In the genomic region with DNA sequence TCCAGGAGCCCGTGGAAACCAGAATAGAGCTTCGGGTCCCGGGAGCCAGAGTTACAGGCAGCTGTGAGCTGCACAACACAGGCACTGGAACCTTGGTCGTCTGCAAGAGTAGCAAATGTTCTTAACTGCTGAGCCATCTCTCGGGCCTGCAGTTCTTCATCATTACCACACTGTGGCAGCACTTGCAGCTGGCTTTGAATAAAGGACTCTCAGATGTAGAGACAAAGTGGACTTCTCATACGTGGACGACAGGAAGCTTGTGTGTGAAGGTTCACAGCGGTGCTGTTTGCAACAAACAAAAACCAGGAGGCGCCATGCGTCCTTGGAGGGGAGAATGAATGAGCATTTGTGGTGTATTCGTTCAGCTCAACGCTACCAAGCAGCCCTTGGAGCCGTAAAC, we compare ENCODE assay signal across 9 mouse cellular contexts. TPM values are rescaled to one million over a fixed set of nuclear protein-coding genes. Genes with fewer than 3 reads are reported as not detected.
DNase-seq lines count a peak whose midpoint lies in the region; ATAC-seq and TF ChIP-seq lines count a peak whose summit lies in the region.
"Had no signal": no experiment of that assay in that cellular context is flagged by ENCODE, and none has a peak within 500 bp of the region (broad histone marks: within the 10 kb centered on the region; RNA-seq: fewer than 3 reads in every experiment).

No protein-coding gene starts in this region.

- DNase-seq in heart, adult 2 months: peak; percentile 36 to 45
- peak; percentile 67 for DNase-seq in CD4-positive helper T cell, adult 2 months (ENCODE audit: low read depth, low spot score)
- DNase-seq in adrenal gland, postnatal 25 days: peak; percentile 24
- DNase-seq in layer of hippocampus, adult 8-10 months (ENCODE audit: low spot score in 2 of 2): peak; percentile 48 to 63
- DNase-seq in splenic B cell, adult 2 months (ENCODE audit: low read depth, low spot score): peak; percentile 79

- H3K4me2 ChIP-seq in heart, embryonic 12.5 days: no peak overlapping the region
- H3K4me2 ChIP-seq: embryonic facial prominence, embryonic 13.5 days had no signal

- no peaks in the 10 kb centered on the region for H3K36me3 ChIP-seq in heart, adult 2 months (ENCODE audit: control insufficient read depth, insufficient read depth, low read length)
- H3K36me3 ChIP-seq in heart, embryonic 12.5 days: no peaks in the 10 kb centered on the region
- H3K36me3 ChIP-seq in megakaryocyte, embryonic 14.5 days (replicated peaks; ENCODE audit: low read length): no peaks in the 10 kb centered on the region
- H3K36me3 ChIP-seq in splenic B cell, adult 2 months (ENCODE audit: control insufficient read depth, insufficient read depth, low read length, poor library complexity, severe bottlenecking): no peaks in the 10 kb centered on the region
- H3K36me3 ChIP-seq: embryonic facial prominence, embryonic 13.5 days had no signal

- H3K9me3 ChIP-seq in heart, embryonic 12.5 days (replicated peaks): no peaks in the 10 kb centered on the region
- peaks cover 9% of the 10 kb centered on the region for H3K9me3 ChIP-seq in megakaryocyte, embryonic 14.5 days
- H3K9me3 ChIP-seq: embryonic facial prominence, embryonic 13.5 days had no signal

- H3K4me1 ChIP-seq in heart, adult 2 months (ENCODE audit: control insufficient read depth, insufficient read depth, low read length): no peaks in the 10 kb centered on the region
- no peaks in the 10 kb centered on the region for H3K4me1 ChIP-seq in heart, embryonic 12.5 days (replicated peaks)
- H3K4me1 ChIP-seq in embryonic fibroblast, embryonic 13.5 days (ENCODE audit: control insufficient read depth, insufficient read depth, low read length): no peaks in the 10 kb centered on the region
- H3K4me1 ChIP-seq in megakaryocyte, embryonic 14.5 days: peaks cover 58% of the 10 kb centered on the region
- H3K4me1 ChIP-seq: embryonic facial prominence, embryonic 13.5 days had no signal

- intact Hi-C loops in heart, adult 2 months (cut with DNase I): loop anchor here (5.0 kb wide), 1 partner anchor 191 kb away; no protein-coding TSS in a partner anchor

- no peak overlapping the region for H3K9ac ChIP-seq in heart, adult 2 months (ENCODE audit: low read depth, low read length)
- H3K9ac ChIP-seq in heart, embryonic 12.5 days: no peak overlapping the region
- H3K9ac ChIP-seq: embryonic facial prominence, embryonic 13.5 days had no signal

- 29% methylated on average over 13 of the region's 13 CpGs for WGBS in heart, adult 2 months
- 39% methylated on average over 13 of the region's 13 CpGs for WGBS in heart, embryonic 12.5 days

- no peak overlapping the region for H3K27ac ChIP-seq in heart, adult 2 months
- no peak overlapping the region for H3K27ac ChIP-seq in heart, embryonic 12.5 days (ENCODE audit: poor library complexity, severe bottlenecking)
- H3K27ac ChIP-seq in embryonic fibroblast, embryonic 13.5 days (ENCODE audit: insufficient read depth, low read length): no peak overlapping the region
- H3K27ac ChIP-seq: embryonic facial prominence, embryonic 13.5 days had no signal

- no peak for ATAC-seq in heart, embryonic 12.5 days (ENCODE audit: insufficient number of reproducible peaks, low FRiP score)

- no peak for TF ChIP-seq POLR2A in heart, adult 2 months (IDR thresholded peaks at IDR 0.05; ENCODE audit: insufficient read depth, low read depth, low read length)
- no peak for TF ChIP-seq POLR2A in embryonic fibroblast, embryonic 13.5 days (IDR thresholded peaks at IDR 0.05; ENCODE audit: low read depth, low read length)

- peak; percentile 48; the same call in 1 of the 2 replicates for TF ChIP-seq EP300 in heart, adult 2 months (IDR thresholded peaks at IDR 0.05; ENCODE audit: insufficient read depth, low read depth, low read length)

- TF ChIP-seq CTCF in heart, adult 2 months (IDR thresholded peaks at IDR 0.05): peak; percentile 92
- TF ChIP-seq CTCF in embryonic fibroblast, embryonic 13.5 days (IDR thresholded peaks at IDR 0.05; ENCODE audit: borderline replicate concordance, insufficient read depth, low read length): peak; percentile 32; the same call in 1 of the 2 replicates

- H3K27me3 ChIP-seq in heart, adult 2 months (ENCODE audit: control insufficient read depth, insufficient read depth, low read length): peaks cover 3% of the 10 kb centered on the region; the same call in 1 of the 2 replicates
- H3K27me3 ChIP-seq in heart, embryonic 12.5 days (replicated peaks): peaks cover 33% of the 10 kb centered on the region
- peaks cover 32% of the 10 kb centered on the region for H3K27me3 ChIP-seq in megakaryocyte, embryonic 14.5 days (replicated peaks)
- H3K27me3 ChIP-seq in splenic B cell, adult 2 months (ENCODE audit: control insufficient read depth, insufficient read depth, low read length, poor library complexity, severe bottlenecking): no peaks in the 10 kb centered on the region

- no peak overlapping the region for H3K4me3 ChIP-seq in heart, adult 2 months
- H3K4me3 ChIP-seq in heart, embryonic 12.5 days: no peak overlapping the region
- H3K4me3 ChIP-seq in embryonic fibroblast, embryonic 13.5 days (ENCODE audit: insufficient read depth, low read length): no peak overlapping the region
- peak overlapping the region; percentile 5 for H3K4me3 ChIP-seq in megakaryocyte, embryonic 14.5 days (replicated peaks)
- H3K4me3 ChIP-seq: embryonic facial prominence, embryonic 13.5 days had no signal

- no peaks in the 10 kb centered on the region for H3K79me2 ChIP-seq in heart, adult 2 months (replicated peaks; ENCODE audit: control insufficient read depth, insufficient read depth, low read length)

RNA-seq across cellular contexts. Expression of gene Rab37, which starts 10.3 kb away (rescaled TPM):
- total RNA-seq in heart, adult 2 months (2021): under 1 TPM; 0.31 to 0.32 TPM
- 1.1 and 1.3 TPM in 2 replicates for polyA plus RNA-seq in heart, adult 2 months (2012; rRNA removed)
- 1.8 TPM in 2 replicates for polyA plus RNA-seq in heart, embryonic 12.5 days (2016; fragmentation: Nextera tagmentation; extraction: Ambion mirVana)
- 0.58 and 0.76 TPM in 2 replicates for total RNA-seq in adrenal gland, postnatal 25 days (2021)
- 0.32 and 0.35 TPM in 2 replicates for polyA plus RNA-seq in embryonic fibroblast, embryonic 13.5 days (2011; ENCODE audit: insufficient read length, low read depth, missing spikeins)
- 1 to 10 TPM; 2.8 to 4.0 (median 3.9) TPM for total RNA-seq in layer of hippocampus, adult 8-10 months (2022)
- 8.4 and 19.8 TPM in 2 replicates for polyA plus RNA-seq in megakaryocyte, embryonic 14.5 days (2012; ENCODE audit: insufficient read depth, low replicate concordance)

RNA-seq across cellular contexts. Expression of gene Cd300e, which starts 18.9 kb away (rescaled TPM):
- total RNA-seq in heart, adult 2 months (2021): under 1 TPM; 0.45 to 0.50 TPM
- polyA plus RNA-seq in heart, adult 2 months (2012; rRNA removed): 0.18 and 0.47 TPM in 2 replicates
- polyA plus RNA-seq in heart, embryonic 12.5 days (2016; fragmentation: Nextera tagmentation; extraction: Ambion mirVana): not detected in 2 replicates
- 0.33 TPM in 1 of 2 replicates, not detected in the other for total RNA-seq in adrenal gland, postnatal 25 days (2021)
- polyA plus RNA-seq in embryonic fibroblast, embryonic 13.5 days (2011; ENCODE audit: insufficient read length, low read depth, missing spikeins): not detected in 2 replicates
- total RNA-seq in layer of hippocampus, adult 8-10 months (2022): under 1 TPM in 3 of 4 experiments, not detected in 1; 0.14 to 0.20 (median 0.18) TPM
- not detected in 2 replicates for polyA plus RNA-seq in megakaryocyte, embryonic 14.5 days (2012; ENCODE audit: insufficient read depth, low replicate concordance)
- polyA plus RNA-seq: embryonic facial prominence, embryonic 13.5 days had no signal

RNA-seq across cellular contexts. Expression of gene Cd300ld3, which starts 32.7 kb away (rescaled TPM):
- total RNA-seq in heart, adult 2 months (2021): 1 to 10 TPM; 5.8 to 8.6 TPM
- 11.4 and 22.1 TPM in 2 replicates for polyA plus RNA-seq in heart, adult 2 months (2012; rRNA removed)
- not detected in 2 replicates for polyA plus RNA-seq in heart, embryonic 12.5 days (2016; fragmentation: Nextera tagmentation; extraction: Ambion mirVana)
- total RNA-seq in adrenal gland, postnatal 25 days (2021): 2.3 and 4.2 TPM in 2 replicates
- polyA plus RNA-seq in embryonic fibroblast, embryonic 13.5 days (2011; ENCODE audit: insufficient read length, low read depth, missing spikeins): 1.2 TPM in 1 of 2 replicates, not detected in the other
- total RNA-seq in layer of hippocampus, adult 8-10 months (2022): 1 to 10 TPM in 2 of 4 experiments, under 1 TPM in 1, not detected in 1; 0.45 to 3.7 (median 3.6) TPM
- polyA plus RNA-seq in megakaryocyte, embryonic 14.5 days (2012; ENCODE audit: insufficient read depth, low replicate concordance): 1.1 TPM in 1 of 2 replicates, not detected in the other
- polyA plus RNA-seq: embryonic facial prominence, embryonic 13.5 days had no signal

RNA-seq across cellular contexts. Expression of gene Cd300ld5, which starts 43.3 kb away (rescaled TPM):
- total RNA-seq in heart, adult 2 months (2021): 1 to 10 TPM; 2.7 to 9.1 TPM
- 3.0 TPM in 1 of 2 replicates, not detected in the other for polyA plus RNA-seq in heart, adult 2 months (2012; rRNA removed)
- not detected in 2 replicates for polyA plus RNA-seq in heart, embryonic 12.5 days (2016; fragmentation: Nextera tagmentation; extraction: Ambion mirVana)
- total RNA-seq in adrenal gland, postnatal 25 days (2021): 3.5 TPM in 1 of 2 replicates, not detected in the other
- polyA plus RNA-seq in embryonic fibroblast, embryonic 13.5 days (2011; ENCODE audit: insufficient read length, low read depth, missing spikeins): not detected in 2 replicates
- 1 to 10 TPM in 1 of 4 experiments, under 1 TPM in 1, not detected in 2; 0.45 to 4.0 TPM for total RNA-seq in layer of hippocampus, adult 8-10 months (2022)
- polyA plus RNA-seq in megakaryocyte, embryonic 14.5 days (2012; ENCODE audit: insufficient read depth, low replicate concordance): not detected in 2 replicates
- polyA plus RNA-seq: embryonic facial prominence, embryonic 13.5 days had no signal

RNA-seq across cellular contexts. Expression of gene Cd300lf, which starts 52.9 kb away (rescaled TPM):
- under 1 TPM; 0.11 to 0.60 TPM for total RNA-seq in heart, adult 2 months (2021)
- polyA plus RNA-seq in heart, adult 2 months (2012; rRNA removed): 0.38 and 1.00 TPM in 2 replicates
- polyA plus RNA-seq in heart, embryonic 12.5 days (2016; fragmentation: Nextera tagmentation; extraction: Ambion mirVana): 0.09 and 0.10 TPM in 2 replicates
- 0.55 and 0.62 TPM in 2 replicates for total RNA-seq in adrenal gland, postnatal 25 days (2021)
- 0.81 TPM in 1 of 2 replicates, not detected in the other for polyA plus RNA-seq in embryonic fibroblast, embryonic 13.5 days (2011; ENCODE audit: insufficient read length, low read depth, missing spikeins)
- 1 to 10 TPM in 3 of 4 experiments, under 1 TPM in 1; 0.62 to 4.3 (median 1.7) TPM for total RNA-seq in layer of hippocampus, adult 8-10 months (2022)
- 1.2 and 3.4 TPM in 2 replicates for polyA plus RNA-seq in megakaryocyte, embryonic 14.5 days (2012; ENCODE audit: insufficient read depth, low replicate concordance)

Comparison
In these comparisons a context has a peak if more than half of its experiments do, and no peak if none do; other contexts are left out.
1. DNase-seq: peak in every context shown above with its lines; median percentile 79 in splenic B cell, adult 2 months; 67 in CD4-positive helper T cell, adult 2 months; 56 in layer of hippocampus, adult 8-10 months; 40 in heart, adult 2 months; 24 in adrenal gland, postnatal 25 days.